Mouse (Mus musculus): ENCODE results near the gene Gm20388.

DNA sequence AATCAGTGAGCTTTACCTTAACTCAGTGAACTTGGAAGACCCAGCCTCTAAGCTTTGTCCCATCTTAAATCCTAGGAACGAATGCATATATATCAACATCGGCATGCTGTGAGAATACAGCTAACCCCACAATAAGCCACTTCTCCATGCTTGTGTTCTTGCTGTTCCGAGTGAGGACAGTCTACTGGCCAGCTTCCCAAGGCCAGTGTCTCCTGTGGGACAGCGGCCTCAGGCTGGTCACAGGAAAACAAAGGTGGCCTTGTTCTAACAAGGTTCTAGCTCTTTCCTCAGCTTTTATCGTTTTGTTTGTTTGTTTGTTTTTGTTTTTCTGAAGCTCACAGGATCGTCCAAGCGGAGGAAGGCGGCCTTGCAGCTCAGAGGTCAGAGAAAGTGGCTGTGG is 3823.8 kb downstream of the Gm20388 start:
- TF ChIP-seq POLR2A (IDR thresholded peaks at IDR 0.05; ENCODE audit: low read depth, low read length) (no peak), CTCF (conservative IDR thresholded peaks at IDR 0.05; ENCODE audit: insufficient read depth, insufficient read length, low read depth, low read length) (no peak)

Data from kidney, adult 2 months (tissue).